Mouse (Mus musculus) kidney, postnatal 4 days (tissue): ENCODE measurements around the gene Irak2.
A peak's percentile ranks its signal among the peaks of the same experiment; 100 is the strongest.

Experiments
- DNase-seq, 2 experiments: peaks; one replicate each; pipeline ENCODE4 v3.0.0; 2021; ENCODE audit warnings: mixed read lengths in 2 of 2

The Irak2 gene

GRCm38 (mm10) chr6:113642605-113643004, 4.3 kb downstream of the Irak2 start:
- DNase-seq = no peak

DNA sequence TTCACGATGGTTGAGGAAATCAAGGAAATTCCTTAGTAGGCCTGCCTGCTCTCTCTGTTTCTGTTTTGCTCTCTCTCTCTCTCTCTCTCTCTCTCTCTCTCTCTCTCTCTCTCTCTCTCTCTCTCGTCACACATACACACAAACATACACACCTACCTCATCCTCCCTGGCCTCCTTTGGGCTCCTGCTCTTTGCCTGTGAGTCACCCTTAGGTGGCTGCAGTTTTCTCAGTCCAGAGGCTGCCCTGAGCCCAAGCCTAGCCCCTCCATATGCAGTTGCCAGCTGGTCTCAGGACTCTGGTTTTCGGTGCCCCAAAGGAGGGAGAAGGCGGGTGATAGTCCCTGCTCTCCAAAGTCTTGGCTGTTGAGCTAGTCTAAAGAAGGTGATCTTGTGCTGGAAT, 4.8 kb downstream of the Irak2 start:
- DNase-seq = no peak

- DNase-seq = no peak
Measured at GRCm38 (mm10) chr6:113643967-113644366, 5.7 kb downstream of the Irak2 start.

DNA sequence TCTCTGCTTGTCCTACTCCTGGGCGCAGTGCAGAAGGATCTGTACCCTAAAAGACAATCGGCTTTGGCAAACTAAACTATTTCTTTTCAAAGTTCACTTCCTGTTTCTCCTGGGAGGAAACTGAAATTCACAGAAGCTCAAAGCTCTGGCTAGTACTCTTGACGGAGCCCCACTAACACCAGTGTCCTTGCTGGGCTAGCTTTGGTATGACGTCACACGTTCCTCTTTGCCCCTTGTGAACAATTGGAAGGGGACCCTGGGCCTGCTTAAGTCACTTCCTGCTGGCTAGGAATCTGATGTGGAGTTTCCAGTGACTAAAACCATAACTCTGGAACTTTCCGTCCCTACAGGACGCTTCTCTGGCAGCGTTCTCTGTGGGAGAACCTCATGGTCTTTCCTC, 6.5 kb downstream of the Irak2 start:
- peak in 1 of 2 experiments; percentile 53 for DNase-seq

GRCm38 (mm10) chr6:113649346-113650196, 11.3 kb downstream of the Irak2 start:
- DNase-seq = no peak

- no peak for DNase-seq
Measured at GRCm38 (mm10) chr6:113650197-113650640, 12.0 kb downstream of the Irak2 start.

DNA sequence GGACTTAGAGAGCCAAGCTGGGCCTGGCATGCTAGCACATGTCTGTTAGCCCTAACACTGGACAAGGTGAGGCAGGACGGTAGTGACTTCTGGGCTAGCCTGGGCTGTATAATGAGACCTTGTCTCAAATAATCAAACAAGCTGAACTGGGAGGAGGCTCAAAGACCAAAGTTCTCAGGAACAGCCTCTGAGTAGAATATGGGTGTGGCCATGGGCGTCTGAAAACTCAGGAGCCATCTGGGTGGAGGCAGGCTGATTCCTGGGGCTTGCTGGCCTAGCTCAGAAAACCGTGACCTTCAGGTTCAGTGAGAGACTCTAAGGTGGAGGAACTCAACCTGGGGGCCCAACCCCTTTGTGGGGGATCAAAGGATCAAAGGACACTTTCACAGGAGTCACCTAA, 13.4 kb downstream of the Irak2 start:
- DNase-seq = no peak

DNA sequence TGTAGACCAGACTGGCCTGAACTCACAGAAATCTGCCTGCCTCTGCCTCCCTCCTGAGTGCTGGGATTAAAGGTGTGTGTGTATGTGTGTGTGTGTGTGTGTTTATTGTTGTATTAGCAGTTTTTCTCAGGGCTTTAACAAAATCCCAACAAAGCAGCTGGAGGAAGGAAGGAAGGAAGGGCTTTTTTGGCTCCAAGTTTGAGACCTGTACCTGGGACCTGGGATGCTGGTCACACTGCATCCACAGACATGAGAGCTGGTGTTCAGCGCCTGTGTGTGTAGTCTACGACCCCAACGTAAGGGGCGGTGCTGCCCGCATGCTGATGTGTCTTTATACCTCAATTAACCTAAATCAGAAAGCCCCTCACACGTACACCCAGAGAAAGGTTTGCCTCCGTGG, 15.3 kb downstream of the Irak2 start:
- no peak for DNase-seq

GRCm38 (mm10) chr6:113654102-113654501, 15.8 kb downstream of the Irak2 start:
- no peak for DNase-seq

DNA sequence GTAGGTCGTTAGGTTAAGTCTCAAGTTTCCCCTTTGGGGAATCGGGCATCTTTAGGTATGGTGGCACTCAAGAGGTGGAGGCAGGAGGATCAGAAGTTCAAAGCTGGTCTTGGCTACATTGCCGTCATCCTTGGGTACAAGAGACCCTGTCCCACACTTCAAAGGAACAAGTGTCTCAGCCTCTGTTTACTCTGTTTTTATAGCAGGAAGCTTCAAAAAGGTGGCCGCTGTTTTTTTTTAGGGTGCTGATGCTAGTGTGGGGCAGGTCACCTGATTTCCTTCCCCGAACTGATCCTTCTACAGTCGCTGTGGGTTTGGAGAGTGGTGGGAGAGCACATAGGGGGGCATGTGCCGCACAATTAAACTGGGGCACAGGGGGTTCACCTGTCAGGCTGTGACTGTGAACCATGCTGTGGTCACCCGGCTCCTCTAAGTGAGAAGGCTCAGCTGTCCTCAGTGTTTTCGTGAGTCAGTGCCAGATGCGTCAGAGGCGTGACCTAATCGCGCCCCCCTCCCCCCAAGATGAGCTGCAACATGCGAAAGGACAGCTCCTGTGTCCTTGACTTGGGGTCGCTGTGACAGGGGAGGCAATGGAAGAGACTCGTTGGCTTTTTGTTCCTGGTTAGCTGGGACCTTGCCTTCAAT, 16.6 kb downstream of the Irak2 start:
- DNase-seq = peak; percentile 27 to 51

GRCm38 (mm10) chr6:113655475-113655874, 17.2 kb downstream of the Irak2 start:
- no peak for DNase-seq

DNA sequence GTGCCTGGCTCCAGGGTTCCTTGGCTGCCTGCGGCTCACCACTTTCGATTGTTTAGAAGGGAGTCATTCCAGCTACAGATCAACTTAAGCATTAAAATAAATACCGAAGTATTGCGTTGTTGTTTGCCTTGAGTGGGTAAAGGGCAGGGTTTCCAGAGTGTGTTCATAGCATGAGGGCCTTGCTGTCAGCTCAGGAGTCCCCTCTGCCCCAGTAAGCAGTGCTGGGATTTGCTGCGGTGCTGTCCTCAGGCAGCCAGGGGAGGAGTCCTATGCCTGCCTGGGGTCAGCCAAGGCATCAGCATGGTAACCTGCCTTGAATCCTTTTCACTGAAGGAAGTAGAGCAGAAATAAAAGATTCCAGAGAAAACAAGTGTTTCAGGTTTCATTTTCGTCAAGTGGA, 18.6 kb downstream of the Irak2 start:
- DNase-seq = peak; percentile 30 to 48

- peak; percentile 44 to 64 for DNase-seq
Measured at GRCm38 (mm10) chr6:113658226-113658625, 20.0 kb downstream of the Irak2 start.

- DNase-seq = no peak
Measured at GRCm38 (mm10) chr6:113659648-113660491, 21.6 kb downstream of the Irak2 start.

- peak; percentile 17 to 38 for DNase-seq
Measured at GRCm38 (mm10) chr6:113660492-113661352, 22.5 kb downstream of the Irak2 start.

DNA sequence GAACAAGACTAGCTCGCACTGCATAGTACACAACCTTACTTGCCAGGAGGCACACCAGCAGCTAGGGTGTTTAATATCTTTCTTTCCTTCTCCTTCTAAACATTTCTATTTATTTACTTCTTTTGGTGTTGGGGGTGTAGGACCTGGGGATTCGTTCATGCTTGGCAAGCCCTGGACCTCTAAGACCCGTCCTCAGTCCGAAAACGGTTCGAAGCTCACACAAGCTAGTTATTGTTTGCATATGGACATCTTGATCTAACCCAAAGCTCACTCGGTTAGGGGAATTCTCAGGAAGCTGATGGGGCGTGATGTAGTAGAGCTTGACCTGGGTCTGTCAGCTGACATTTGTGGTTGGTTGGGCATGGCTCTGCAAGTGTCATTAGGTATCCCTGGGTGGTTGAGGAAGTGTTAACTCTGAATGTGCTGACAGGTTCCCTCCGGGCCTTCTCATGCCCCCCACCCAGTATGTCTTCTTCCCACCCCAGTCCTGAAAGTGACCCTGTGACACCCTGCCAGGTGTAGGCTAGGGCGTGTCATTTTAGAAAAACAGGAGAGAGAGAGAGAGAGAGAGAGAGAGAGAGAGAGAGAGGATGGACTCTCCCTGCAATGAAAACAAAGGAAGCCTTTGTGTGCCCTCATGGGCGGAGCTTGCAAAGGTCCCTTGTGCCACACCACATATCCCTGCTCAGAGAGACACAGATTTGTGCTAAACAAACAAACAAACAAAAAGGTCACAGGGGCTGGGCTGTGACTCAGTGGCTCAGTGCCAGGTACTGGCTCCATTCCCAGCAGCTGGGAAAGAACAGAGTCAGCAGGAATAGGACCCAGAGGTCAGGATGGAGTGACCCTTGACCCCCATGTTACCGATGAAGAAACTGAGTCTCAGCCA, 23.3 kb downstream of the Irak2 start:
- peak; percentile 65 to 68 for DNase-seq

DNA sequence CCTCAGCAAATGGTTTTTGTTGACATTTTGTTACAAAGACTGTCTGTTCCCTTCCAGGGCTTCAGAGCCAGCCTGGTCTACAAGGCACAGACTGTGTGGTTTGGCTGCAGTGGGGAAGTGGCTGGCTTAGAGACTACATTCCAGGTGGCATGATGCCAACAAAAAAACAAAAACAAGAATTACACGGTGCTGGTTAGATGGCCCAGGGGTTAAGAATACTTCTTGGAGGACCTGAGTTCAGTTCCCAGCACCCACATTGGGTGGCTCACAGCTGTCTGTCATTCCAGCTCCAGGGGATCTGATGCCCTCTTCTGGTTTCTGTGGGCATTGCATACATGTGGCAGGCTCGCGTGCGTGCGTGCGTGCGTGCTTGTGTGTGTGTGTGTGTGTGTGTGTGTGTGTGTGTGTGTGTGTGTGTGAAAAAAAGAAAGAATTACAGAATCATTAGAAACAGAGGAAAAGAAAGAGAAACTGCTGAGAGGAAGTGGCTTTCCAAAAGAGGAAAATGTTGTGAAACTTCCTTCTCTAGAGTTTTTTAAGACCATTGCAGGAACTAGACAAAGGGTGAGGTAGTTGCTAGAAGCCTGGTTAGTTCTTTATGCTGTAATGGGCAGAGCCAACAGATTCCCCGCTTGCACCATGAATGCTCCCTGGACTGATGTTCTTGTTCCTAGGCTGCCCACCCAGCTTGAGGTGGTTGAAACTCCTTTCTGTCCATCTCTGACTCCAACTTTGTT, 24.9 kb downstream of the Irak2 start:
- DNase-seq = no peak

- no peak for DNase-seq
Measured at GRCm38 (mm10) chr6:113664305-113664704, 26.0 kb downstream of the Irak2 start.

DNA sequence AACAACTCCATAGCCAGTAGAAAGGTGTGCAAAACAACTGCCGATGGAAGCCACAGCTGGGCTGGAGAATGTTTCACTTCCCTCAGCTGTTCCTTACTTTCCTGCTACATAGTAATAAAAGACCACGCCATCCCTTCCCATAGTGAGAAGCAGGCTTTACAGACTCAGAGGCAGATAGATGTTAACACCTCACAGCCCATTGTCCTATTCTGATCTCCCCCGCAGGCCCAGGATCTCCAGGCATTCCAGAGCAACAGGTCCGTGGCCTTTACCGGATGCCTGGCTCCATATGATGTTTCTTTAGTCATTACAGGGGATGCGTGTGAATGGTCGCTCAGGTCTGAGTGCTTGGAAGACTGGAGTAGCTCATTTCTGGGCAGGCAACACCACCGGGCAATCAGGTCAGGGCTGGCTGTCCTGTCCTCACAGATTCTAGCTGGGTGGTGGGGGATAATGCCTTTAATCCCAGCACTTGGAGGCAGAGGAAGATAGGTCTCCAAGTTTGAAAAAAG, 29.4 kb downstream of the Irak2 start:
- no peak for DNase-seq
